Mouse (Mus musculus): ENCODE data around the gene Pik3c2g. TPM values are rescaled to one million over a fixed set of nuclear protein-coding genes. Genes with fewer than 3 reads are reported as not detected.

The Pik3c2g gene
- polyA plus RNA-seq, 1 experiment from 2014 or later, result 0.05 TPM

- Histone ChIP-seq H3K27ac (replicated peaks) (no peak overlapping the region), H3K4me2 (replicated peaks) (no peak overlapping the region), H3K9ac (replicated peaks) (no peak overlapping the region), H3K9me3 (no peaks in the 10 kb centered on the region), H3K4me3 (no peak overlapping the region), H3K36me3 (no peaks in the 10 kb centered on the region), H3K27me3 (no peaks in the 10 kb centered on the region), H3K4me1 (no peaks in the 10 kb centered on the region)
- no peak for ATAC-seq (replicated peaks)
- 64% methylated on average over 4 of the region's 4 CpGs for WGBS
These were observed 202.5 kb downstream of the Pik3c2g start for GRCm38 (mm10) chr6:139789479-139789878.

GRCm38 (mm10) chr6:139799541-139800226, 212.7 kb downstream of the Pik3c2g start:
- Histone ChIP-seq H3K4me3 (no peak overlapping the region), H3K9me3 (no peaks in the 10 kb centered on the region), H3K27me3 (0 out of 2 replicates have a peak, but pooled peaks cover 9% of the 10 kb centered on the region), H3K9ac (replicated peaks) (no peak overlapping the region), H3K36me3 (no peaks in the 10 kb centered on the region), H3K27ac (replicated peaks) (no peak overlapping the region), H3K4me1 (peaks cover 11% of the 10 kb centered on the region), H3K4me2 (replicated peaks) (no peak overlapping the region)
- peak; percentile 55 for ATAC-seq (replicated peaks)
- 31% methylated on average over 8 of the region's 8 CpGs for WGBS

DNA sequence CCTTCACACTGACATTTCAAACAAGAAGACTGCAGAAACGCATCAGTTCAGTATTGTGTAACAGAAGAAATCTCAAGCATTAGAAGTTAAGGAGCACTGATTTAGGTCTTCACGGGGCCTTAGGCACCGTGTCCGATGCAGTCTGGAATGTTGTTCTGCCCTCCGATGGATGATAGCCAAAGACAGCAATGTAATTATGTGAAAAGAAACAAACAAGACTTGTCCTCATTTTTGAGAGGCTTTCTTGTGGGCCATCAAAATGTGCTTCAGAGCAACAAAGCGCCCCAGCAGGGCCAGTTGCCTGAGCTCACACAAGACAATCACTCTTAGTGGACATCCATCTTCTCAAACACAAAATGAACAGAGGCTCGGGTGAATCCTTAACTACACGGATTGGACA, 234.9 kb downstream of the Pik3c2g start:
- H3K27ac ChIP-seq (replicated peaks), result no peak overlapping the region
- no peaks in the 10 kb centered on the region for H3K4me1 ChIP-seq
- H3K27me3 ChIP-seq, result no peaks in the 10 kb centered on the region
- H3K9ac ChIP-seq (replicated peaks), result no peak overlapping the region
- H3K4me2 ChIP-seq (replicated peaks), result no peak overlapping the region
- WGBS, result 88% methylated on average over 8 of the region's 8 CpGs
- no peaks in the 10 kb centered on the region for H3K36me3 ChIP-seq
- H3K9me3 ChIP-seq, result no peaks in the 10 kb centered on the region
- no peak for ATAC-seq (replicated peaks)
- H3K4me3 ChIP-seq, result no peak overlapping the region

- no peak overlapping the region for H3K9ac ChIP-seq (replicated peaks)
- no peak overlapping the region for H3K4me2 ChIP-seq (replicated peaks)
- H3K27me3 ChIP-seq, result no peaks in the 10 kb centered on the region
- no peaks in the 10 kb centered on the region for H3K9me3 ChIP-seq
- H3K4me3 ChIP-seq, result no peak overlapping the region
- H3K27ac ChIP-seq (replicated peaks), result peak overlapping the region; percentile 62
- H3K4me1 ChIP-seq, result peaks cover 9% of the 10 kb centered on the region; the same call in 1 of the 2 replicates
- no peaks in the 10 kb centered on the region for H3K36me3 ChIP-seq
- 63% methylated on average over 6 of the region's 6 CpGs for WGBS
- peak; percentile 74 for ATAC-seq (replicated peaks)
These were observed 251.2 kb downstream of the Pik3c2g start for GRCm38 (mm10) chr6:139838239-139838638.

GRCm38 (mm10) chr6:139838713-139839112, 251.7 kb downstream of the Pik3c2g start:
- Histone ChIP-seq H3K4me1 (peaks cover 9% of the 10 kb centered on the region; the same call in 1 of the 2 replicates), H3K27me3 (no peaks in the 10 kb centered on the region), H3K4me3 (no peak overlapping the region), H3K9ac (replicated peaks) (no peak overlapping the region), H3K4me2 (replicated peaks) (no peak overlapping the region), H3K27ac (replicated peaks) (peak overlapping the region; percentile 53; the same call in 1 of the 2 replicates), H3K9me3 (no peaks in the 10 kb centered on the region), H3K36me3 (no peaks in the 10 kb centered on the region)
- WGBS, result 60% methylated on average over 3 of the region's 3 CpGs
- peak; percentile 72 for ATAC-seq (replicated peaks)

GRCm38 (mm10) chr6:139839907-139840306, 252.9 kb downstream of the Pik3c2g start:
- Histone ChIP-seq H3K36me3 (no peaks in the 10 kb centered on the region), H3K9ac (replicated peaks) (no peak overlapping the region), H3K4me3 (no peak overlapping the region), H3K9me3 (no peaks in the 10 kb centered on the region), H3K27me3 (no peaks in the 10 kb centered on the region), H3K27ac (replicated peaks) (no peak overlapping the region), H3K4me2 (replicated peaks) (no peak overlapping the region), H3K4me1 (peaks cover 9% of the 10 kb centered on the region; the same call in 1 of the 2 replicates)
- no peak for ATAC-seq (replicated peaks)
- WGBS, result 51% methylated on average over 7 of the region's 7 CpGs

DNA sequence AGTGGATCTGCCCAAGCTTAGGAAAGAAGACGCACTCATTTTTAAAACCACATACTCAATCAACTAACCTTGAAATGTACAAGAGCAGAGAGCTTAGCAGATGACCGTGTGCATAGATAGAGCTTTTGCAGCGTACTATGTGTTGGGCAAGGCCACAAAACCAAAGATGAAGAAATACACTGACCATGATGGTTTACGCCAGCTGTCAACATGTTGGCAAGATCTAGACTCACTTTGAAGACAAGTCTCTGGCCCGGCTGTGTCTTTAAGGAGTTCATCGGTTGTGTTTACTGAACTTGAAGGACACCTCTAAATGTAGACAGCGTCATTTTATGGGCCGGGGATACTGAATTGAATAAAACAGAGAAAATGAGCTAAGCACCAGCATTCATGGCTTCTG, 254.3 kb downstream of the Pik3c2g start:
- WGBS, result 92% methylated on average over 8 of the region's 8 CpGs
- no peak overlapping the region for H3K27ac ChIP-seq (replicated peaks)
- no peaks in the 10 kb centered on the region for H3K36me3 ChIP-seq
- no peak overlapping the region for H3K4me2 ChIP-seq (replicated peaks)
- no peak overlapping the region for H3K9ac ChIP-seq (replicated peaks)
- H3K4me1 ChIP-seq, result peaks cover 9% of the 10 kb centered on the region; the same call in 1 of the 2 replicates
- no peak overlapping the region for H3K4me3 ChIP-seq
- ATAC-seq (replicated peaks), result no peak
- no peaks in the 10 kb centered on the region for H3K9me3 ChIP-seq
- H3K27me3 ChIP-seq, result no peaks in the 10 kb centered on the region

GRCm38 (mm10) chr6:139842626-139843025, 255.6 kb downstream of the Pik3c2g start:
- no peaks in the 10 kb centered on the region for H3K27me3 ChIP-seq
- no peaks in the 10 kb centered on the region for H3K9me3 ChIP-seq
- peaks cover 9% of the 10 kb centered on the region; the same call in 1 of the 2 replicates for H3K4me1 ChIP-seq
- peak overlapping the region; percentile 37; the same call in 1 of the 2 replicates for H3K27ac ChIP-seq (replicated peaks)
- ATAC-seq (replicated peaks), result 0 out of 2 replicates have a peak, but pooled peaks have one; percentile 39
- no peak overlapping the region for H3K9ac ChIP-seq (replicated peaks)
- H3K36me3 ChIP-seq, result no peaks in the 10 kb centered on the region
- H3K4me2 ChIP-seq (replicated peaks), result no peak overlapping the region
- 81% methylated on average over 1 of the region's 1 CpGs for WGBS
- H3K4me3 ChIP-seq, result no peak overlapping the region

DNA sequence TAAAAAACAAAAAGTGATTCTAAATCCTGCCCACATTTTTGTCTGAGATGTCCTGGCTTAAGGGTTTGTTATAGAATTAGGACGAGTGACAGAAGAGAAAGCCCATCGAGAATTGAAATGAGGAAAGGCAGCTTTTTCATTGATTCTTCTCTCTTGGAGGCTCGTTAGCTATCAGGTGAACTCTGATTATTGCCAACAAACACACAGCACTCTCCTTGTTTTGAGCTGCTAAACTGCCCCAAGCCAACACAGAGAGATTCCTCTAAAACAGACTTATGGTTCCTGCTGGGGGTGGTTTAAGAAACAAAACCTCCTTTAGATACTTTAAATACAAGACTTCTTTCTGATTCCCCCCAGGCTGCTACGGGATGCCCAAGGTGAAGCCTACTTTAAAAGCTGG, 256.5 kb downstream of the Pik3c2g start:
- H3K27me3 ChIP-seq, result no peaks in the 10 kb centered on the region
- no peaks in the 10 kb centered on the region for H3K36me3 ChIP-seq
- H3K9ac ChIP-seq (replicated peaks), result no peak overlapping the region
- H3K4me3 ChIP-seq, result no peak overlapping the region
- no peak overlapping the region for H3K4me2 ChIP-seq (replicated peaks)
- WGBS, result 26% methylated on average over 4 of the region's 4 CpGs
- H3K4me1 ChIP-seq, result peaks cover 9% of the 10 kb centered on the region; the same call in 1 of the 2 replicates
- no peaks in the 10 kb centered on the region for H3K9me3 ChIP-seq
- no peak overlapping the region for H3K27ac ChIP-seq (replicated peaks)
- no peak for ATAC-seq (replicated peaks)

GRCm38 (mm10) chr6:139846889-139847544, 260.0 kb downstream of the Pik3c2g start:
- ATAC-seq (replicated peaks), result no peak
- WGBS, result 87% methylated on average over 7 of the region's 7 CpGs
- Histone ChIP-seq H3K4me2 (replicated peaks) (no peak overlapping the region), H3K36me3 (no peaks in the 10 kb centered on the region), H3K9ac (replicated peaks) (no peak overlapping the region), H3K4me1 (no peaks in the 10 kb centered on the region), H3K4me3 (no peak overlapping the region), H3K27ac (replicated peaks) (no peak overlapping the region), H3K9me3 (no peaks in the 10 kb centered on the region), H3K27me3 (no peaks in the 10 kb centered on the region)

DNA sequence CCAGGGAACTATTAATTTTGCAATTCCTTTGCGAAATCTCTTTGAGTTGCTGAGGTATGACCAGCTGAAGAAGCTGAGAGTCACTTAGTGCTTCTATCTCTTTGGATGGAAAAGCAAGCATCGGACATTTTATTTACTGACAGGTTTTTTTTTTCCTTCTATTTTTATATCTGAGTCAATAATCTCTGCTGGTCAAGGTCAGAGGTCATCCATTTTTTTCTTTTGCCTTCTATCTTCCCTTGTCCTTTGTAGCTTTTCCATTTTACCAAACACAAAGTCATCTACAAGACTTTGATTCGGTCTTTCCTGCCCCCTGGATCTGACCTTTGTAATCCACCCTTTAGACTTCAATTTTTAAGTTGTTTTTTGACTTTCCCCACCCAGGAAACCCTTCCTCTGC, 262.9 kb downstream of the Pik3c2g start:
- Histone ChIP-seq H3K9me3 (no peaks in the 10 kb centered on the region), H3K27me3 (no peaks in the 10 kb centered on the region), H3K4me2 (replicated peaks) (no peak overlapping the region), H3K4me1 (no peaks in the 10 kb centered on the region), H3K27ac (replicated peaks) (no peak overlapping the region), H3K4me3 (no peak overlapping the region), H3K36me3 (no peaks in the 10 kb centered on the region), H3K9ac (replicated peaks) (no peak overlapping the region)
- 87% methylated on average over 3 of the region's 3 CpGs for WGBS
- no peak for ATAC-seq (replicated peaks)

GRCm38 (mm10) chr6:139851705-139852603, 264.9 kb downstream of the Pik3c2g start:
- no peaks in the 10 kb centered on the region for H3K27me3 ChIP-seq
- 86% methylated on average over 21 of the region's 21 CpGs for WGBS

More at GRCm38 (mm10) chr6:139851705-139852603, 264.9 kb downstream of the Pik3c2g start:
- 0 out of 2 replicates have a peak, but pooled peaks have one; percentile 43 for ATAC-seq (replicated peaks)
- no peaks in the 10 kb centered on the region for H3K9me3 ChIP-seq
- no peak overlapping the region for H3K4me2 ChIP-seq (replicated peaks)
- no peaks in the 10 kb centered on the region for H3K4me1 ChIP-seq
- no peak overlapping the region for H3K27ac ChIP-seq (replicated peaks)
- no peak overlapping the region for H3K9ac ChIP-seq (replicated peaks)
- no peak overlapping the region for H3K4me3 ChIP-seq
- no peaks in the 10 kb centered on the region for H3K36me3 ChIP-seq
